Mouse (Mus musculus) ovary, postnatal 10 days (tissue): Measurements from ENCODE around the gene Pnpla3.

ENCODE experiments used
- DNase-seq: peaks from one replicate; pipeline ENCODE4 v3.0.0; 2022; ENCODE audit warnings: low spot score

Pnpla3 gene

DNA sequence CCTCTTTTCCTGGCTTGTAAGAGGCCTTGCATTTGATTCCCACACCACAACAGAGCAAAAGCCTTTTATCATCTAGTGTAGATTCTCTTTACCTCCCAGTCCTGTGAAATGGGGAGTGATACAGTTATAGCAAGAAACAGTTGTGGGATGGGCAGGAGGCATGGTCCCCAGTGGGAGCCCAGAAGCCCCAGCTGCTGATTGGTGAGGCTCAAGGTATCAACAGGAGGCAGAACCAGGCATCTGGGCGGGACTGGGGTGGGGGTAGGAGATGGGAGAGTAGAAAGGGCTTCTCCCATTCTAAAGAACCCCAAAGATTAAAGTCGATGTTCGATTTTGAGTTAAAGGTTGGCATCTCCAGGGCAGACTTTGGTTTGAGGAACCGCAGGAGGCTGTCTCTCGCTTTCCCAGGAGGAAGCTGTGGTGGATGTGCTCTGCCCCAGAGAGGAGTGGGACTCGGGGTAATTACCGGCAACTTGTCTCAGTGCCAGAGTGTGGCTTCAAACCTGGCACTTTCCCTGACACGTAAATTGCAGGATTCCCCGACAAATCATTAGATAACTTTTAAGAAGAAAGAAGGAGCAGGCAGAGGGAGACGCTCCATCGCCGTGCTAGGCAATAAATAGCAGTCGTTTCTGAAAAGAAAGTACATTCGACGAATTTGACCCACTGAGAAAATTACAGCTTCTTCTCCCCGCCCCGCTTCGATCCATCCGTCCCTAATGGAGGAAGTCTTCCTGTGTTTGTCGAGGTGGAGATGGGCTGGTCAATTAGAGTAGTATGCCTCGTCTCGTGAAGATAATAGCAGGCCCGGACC is 50.5 kb downstream of the Pnpla3 start:
- DNase-seq: no peak

GRCm38 (mm10) chr15:84218783-84219271 is 51.2 kb downstream of the Pnpla3 start:
- no peak for DNase-seq

- DNase-seq: no peak
These were observed 53.9 kb downstream of the Pnpla3 start for GRCm38 (mm10) chr15:84221539-84221938.

GRCm38 (mm10) chr15:84223423-84223822 is 55.8 kb downstream of the Pnpla3 start:
- DNase-seq: no peak

GRCm38 (mm10) chr15:84224779-84225178 is 57.1 kb downstream of the Pnpla3 start:
- DNase-seq: no peak

- no peak for DNase-seq
These were observed 59.3 kb downstream of the Pnpla3 start for GRCm38 (mm10) chr15:84226918-84227317.

GRCm38 (mm10) chr15:84230661-84231060 is 63.0 kb downstream of the Pnpla3 start:
- no peak for DNase-seq

GRCm38 (mm10) chr15:84231113-84231712 is 63.6 kb downstream of the Pnpla3 start:
- DNase-seq: no peak

- DNase-seq: no peak
These were observed 64.3 kb downstream of the Pnpla3 start, which contains the start of gene Parvb for GRCm38 (mm10) chr15:84231721-84232561. Gene Parvb, plus strand, starts transcription at chr15:84232043.

GRCm38 (mm10) chr15:84232609-84233008 is 65.0 kb downstream of the Pnpla3 start:
- no peak for DNase-seq

GRCm38 (mm10) chr15:84234794-84235581 is 67.4 kb downstream of the Pnpla3 start:
- no peak for DNase-seq

- no peak for DNase-seq
These were observed 68.0 kb downstream of the Pnpla3 start for GRCm38 (mm10) chr15:84235646-84236045.
